Mouse (Mus musculus) CH12.LX (cell line): ENCODE data around the gene Kmt5a.

Experiments used
- CTCF ChIP-seq, 2 experiments: IDR thresholded peaks in 1 of 2; conservative IDR thresholded peaks in 1 of 2; 2 replicates each; pipeline ENCODE4 v1.5.1; 2011 to 2012; ENCODE audit warnings: low read depth in 2 of 2, low read length in 2 of 2, improper control_type of control experiment in 1 of 2, inconsistent platforms in 1 of 2, mild to moderate bottlenecking in 1 of 2, moderate library complexity in 1 of 2
- ELF1 ChIP-seq: IDR thresholded peaks from 2 replicates; pipeline ENCODE4 v1.6.1; 2014; ENCODE audit warnings: low read depth, mild to moderate bottlenecking, inconsistent platforms, low read length, improper control_type of control experiment
- EP300 ChIP-seq: IDR thresholded peaks from 2 replicates; pipeline ENCODE4 v1.6.1; 2011; ENCODE audit warnings: low read length, improper control_type of control experiment
- HCFC1 ChIP-seq: IDR thresholded peaks from 2 replicates; pipeline ENCODE4 v1.6.1; 2012; ENCODE audit warnings: low read depth, mild to moderate bottlenecking, inconsistent platforms, low read length, improper control_type of control experiment
- JUN ChIP-seq: IDR thresholded peaks from 2 replicates; pipeline ENCODE4 v1.6.1; 2011; ENCODE audit warnings: low read depth, mild to moderate bottlenecking, low read length, improper control_type of control experiment, moderate library complexity; ENCODE audit not compliant: insufficient read depth
- NELFE ChIP-seq: IDR thresholded peaks from 2 replicates; pipeline ENCODE4 v1.6.1; 2011; ENCODE audit warnings: low read depth, low read length, improper control_type of control experiment
- PAX5 ChIP-seq: IDR thresholded peaks from 2 replicates; pipeline ENCODE4 v1.6.1; 2012; ENCODE audit warnings: low read length, inconsistent platforms, mixed read lengths
- POLR2A ChIP-seq: IDR thresholded peaks from 2 replicates; pipeline ENCODE4 v1.6.1; 2011; ENCODE audit warnings: low read depth, mild to moderate bottlenecking, improper control_type of control experiment, low read length
- UBTF ChIP-seq: IDR thresholded peaks from 2 replicates; pipeline ENCODE4 v1.6.1; 2012; ENCODE audit warnings: low read depth, mild to moderate bottlenecking, inconsistent platforms, low read length, improper control_type of control experiment, moderate library complexity
- USF1 ChIP-seq: IDR thresholded peaks from 2 replicates; pipeline ENCODE4 v1.6.1; 2014; ENCODE audit warnings: low read depth, mild to moderate bottlenecking, inconsistent platforms, low read length, improper control_type of control experiment

DNA sequence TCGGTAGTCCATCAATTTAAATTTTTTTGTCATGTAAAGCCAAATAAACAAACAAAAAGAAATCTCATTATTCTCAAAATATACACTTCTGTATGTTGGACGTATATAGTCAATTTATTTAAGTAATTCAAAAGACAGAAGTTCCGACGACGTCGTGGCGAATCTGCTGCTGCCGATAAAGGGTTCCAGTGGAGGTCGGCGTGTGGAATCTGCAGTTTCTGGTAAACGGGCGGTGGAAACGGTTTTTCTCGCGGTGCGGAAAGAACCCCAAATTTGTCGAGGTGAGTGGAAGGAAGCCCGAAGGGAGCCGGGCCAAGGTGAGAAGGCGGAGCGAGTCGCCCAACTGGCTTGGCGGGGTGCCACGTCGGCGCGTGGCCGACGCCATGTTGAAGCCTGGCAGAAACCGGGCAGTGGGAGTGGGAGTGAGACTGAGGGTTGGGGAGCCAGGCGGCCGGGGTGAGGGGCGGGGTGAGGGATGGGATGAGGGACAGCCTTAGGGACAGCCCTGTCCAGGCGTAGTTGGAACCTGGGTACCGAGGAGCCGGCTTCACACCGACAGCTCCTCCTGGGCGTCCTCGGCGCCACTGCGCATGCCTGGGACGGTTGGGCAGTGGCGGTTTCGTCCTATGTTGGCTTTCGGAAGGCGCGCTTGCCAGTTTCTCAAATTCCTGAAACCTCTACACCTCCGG, 43.4 kb downstream of the Kmt5a start, which contains the start of gene Snrnp35:
- TF ChIP-seq POLR2A (peak; percentile 88), EP300 (no peak), HCFC1 (peak; percentile 80), JUN (no peak), CTCF (conservative IDR thresholded peaks at IDR 0.05 in 1 of 2, IDR thresholded peaks at IDR 0.05 in 1 of 2; ENCODE audit: low read depth in 2 of 2, low read length in 2 of 2) (no peak), PAX5 (no peak), UBTF (peak; percentile 86; the same call in 1 of the 2 replicates), ELF1 (peak; percentile 50), USF1 (no peak), NELFE (peak; percentile 85)
